Mouse (Mus musculus) left cerebral cortex, postnatal 10 days (tissue): ENCODE results near the gene Cracr2b. TPM values are rescaled to one million over a fixed set of nuclear protein-coding genes. Genes with fewer than 3 reads are reported as not detected.

ENCODE experiments used
- DNase-seq, 2 experiments: peaks; one replicate each; pipeline ENCODE4 v3.0.0; 2021 to 2022; ENCODE audit warnings: low spot score in 2 of 2, mixed read lengths in 1 of 2; ENCODE audit errors: extremely low spot score in 1 of 2
- intact Hi-C: fragments of 180-260 bp; cut with DNase I; formaldehyde crosslinking; loops from one replicate; pipeline ENCODE4 v1.15.1; 2025
- total RNA-seq, 2 experiments: library from RNA; stranded (reverse); gene quantifications; 2 replicates each; pipeline ENCODE4 v1.2.3; 2021

Gene Cracr2b
- total RNA-seq, 2 experiments from 2014 or later = 3.4 to 5.8 TPM

- intact Hi-C loops = no loop called here
- no peak for DNase-seq
Observed at GRCm38 (mm10) chr7:141501820-141502555, 41.1 kb downstream of the Cracr2b start.

- intact Hi-C loops = no loop called here
- DNase-seq = no peak
Observed at GRCm38 (mm10) chr7:141502556-141502905, 41.6 kb downstream of the Cracr2b start.

GRCm38 (mm10) chr7:141506278-141506677, 45.4 kb downstream of the Cracr2b start:
- intact Hi-C loops = no loop called here
- no peak for DNase-seq

- intact Hi-C loops = no loop called here
- DNase-seq = no peak
Observed at GRCm38 (mm10) chr7:141508160-141508559, 47.3 kb downstream of the Cracr2b start.

GRCm38 (mm10) chr7:141510196-141510595, 49.3 kb downstream of the Cracr2b start:
- intact Hi-C loops = no loop called here
- no peak for DNase-seq

GRCm38 (mm10) chr7:141510681-141511191, 49.8 kb downstream of the Cracr2b start:
- intact Hi-C loops = no loop called here
- DNase-seq = no peak

Other genes with a start within 250 kb of the Cracr2b start
- not detected for gene Lmntd2, start 247.0 kb upstream of the Cracr2b start, total RNA-seq
- gene Rassf7, start 245.2 kb upstream of the Cracr2b start, total RNA-seq = under 1 TPM; 0.58 to 0.69 TPM
- gene Phrf1, start 232.3 kb upstream of the Cracr2b start, total RNA-seq = 10 to 100 TPM; 63.6 to 69.6 TPM
- gene Irf7, start 194.6 kb upstream of the Cracr2b start, total RNA-seq = under 1 TPM; 0.22 to 0.58 TPM
- not detected for gene Cdhr5, start 184.3 kb upstream of the Cracr2b start, total RNA-seq
- not detected for gene Sct, start 182.0 kb upstream of the Cracr2b start, total RNA-seq
- gene Drd4, start 169.1 kb upstream of the Cracr2b start, total RNA-seq = under 1 TPM; 0.15 to 0.36 TPM
- 100 to 1,000 TPM; 258 to 269 TPM for gene Deaf1, start 133.4 kb upstream of the Cracr2b start, total RNA-seq
- gene Tmem80, start 133.4 kb upstream of the Cracr2b start, total RNA-seq = 10 to 100 TPM; 21.6 to 23.5 TPM
- gene Eps8l2, start 122.2 kb upstream of the Cracr2b start, total RNA-seq = 1 to 10 TPM; 1.1 to 1.4 TPM
- 100 to 1,000 TPM; 113 to 114 TPM for gene Taldo1, start 68.9 kb upstream of the Cracr2b start, total RNA-seq
- 10 to 100 TPM; 38.2 to 39.5 TPM for gene Gatd1, start 47.0 kb upstream of the Cracr2b start, total RNA-seq
- gene Cend1, start 31.6 kb upstream of the Cracr2b start, total RNA-seq = 100 to 1,000 TPM; 267 to 296 TPM
- gene Slc25a22, start 23.2 kb upstream of the Cracr2b start, total RNA-seq = 100 to 1,000 TPM; 286 to 306 TPM
- gene Pidd1, start 17.1 kb upstream of the Cracr2b start, total RNA-seq = 1 to 10 TPM; 1.8 to 2.0 TPM
- gene Rplp2, start 13.7 kb upstream of the Cracr2b start, total RNA-seq = 100 to 1,000 TPM; 687 to 705 TPM
- 10 to 100 TPM; 19.2 to 25.5 TPM for gene Pnpla2, start 5.9 kb upstream of the Cracr2b start, total RNA-seq
- 10 to 100 TPM; 31.8 to 33.7 TPM for gene Cd151, start 6.3 kb downstream of the Cracr2b start, total RNA-seq
- gene Polr2l, start 14.0 kb downstream of the Cracr2b start, total RNA-seq = 10 to 100 TPM; 43.8 to 45.0 TPM
- 10 to 100 TPM; 29.0 to 35.4 TPM for gene Tspan4, start 14.1 kb downstream of the Cracr2b start, total RNA-seq
- gene Chid1, start 78.8 kb downstream of the Cracr2b start, total RNA-seq = 10 to 100 TPM; 69.2 to 71.1 TPM
- 100 to 1,000 TPM; 257 to 265 TPM for gene Ap2a2, start 101.1 kb downstream of the Cracr2b start, total RNA-seq
- gene Muc6, start 194.2 kb downstream of the Cracr2b start, total RNA-seq = not detected
- gene Muc2, start 229.2 kb downstream of the Cracr2b start, total RNA-seq = under 1 TPM; 0.34 to 0.55 TPM